Mouse (Mus musculus) midbrain, embryonic 10.5 days (tissue): Measurements from ENCODE around the gene Bpgm. TPM values are rescaled to one million over a fixed set of nuclear protein-coding genes. Genes with fewer than 3 reads are reported as not detected.

Experiments
- DNase-seq: peaks from one replicate; pipeline ENCODE4 v3.0.0-alpha.2; 2017; ENCODE audit warnings: low spot score
- H3K27ac ChIP-seq: fragments of 300-500 bp; sonication (generic); replicated peaks from 2 replicates; pipeline ENCODE4 v1.5.1; 2016; ENCODE audit warnings: mild to moderate bottlenecking
- H3K27me3 ChIP-seq: fragments of 300-500 bp; sonication (generic); 2 replicates; pipeline ENCODE4 v1.6.1; 2016; ENCODE audit warnings: low read depth, mild to moderate bottlenecking; ENCODE audit not compliant: poor library complexity, severe bottlenecking
- H3K36me3 ChIP-seq: fragments of 300-500 bp; sonication (generic); 2 replicates; pipeline ENCODE4 v1.6.1; 2016; ENCODE audit warnings: mild to moderate bottlenecking, moderate library complexity
- H3K4me1 ChIP-seq: fragments of 300-500 bp; sonication (generic); 2 replicates; pipeline ENCODE4 v1.6.1; 2016
- H3K4me3 ChIP-seq: fragments of 300-500 bp; sonication (generic); 2 replicates; pipeline ENCODE4 v1.5.1; 2016; ENCODE audit warnings: mild to moderate bottlenecking, moderate library complexity
- H3K9me3 ChIP-seq: fragments of 300-500 bp; sonication (generic); replicated peaks from 2 replicates; pipeline ENCODE4 v1.6.1; 2016; ENCODE audit warnings: mild to moderate bottlenecking
- WGBS: fragments of 180-500 bp; shearing (Covaris S2); methylation state at CpG from one replicate; pipeline ENCODE4 v1.1.7; 2016; 5-methylcytosine and 5-hydroxymethylcytosine counted together
- polyA plus RNA-seq: library from polyadenylated mRNA; unstranded; fragments of >200 nt; fragmentation: Nextera tagmentation; extraction: Ambion mirVana; gene quantifications from 2 replicates; pipeline ENCODE4 v1.2.1, GENCODE M21; 2016

The Bpgm gene
- polyA plus RNA-seq, 1 experiment from 2014 or later: 57.2 TPM

- Histone ChIP-seq H3K27me3 (no peaks in the 10 kb centered on the region), H3K4me3 (no peak overlapping the region), H3K27ac (0 out of 2 replicates have a peak overlapping the region, but pooled peaks have one; percentile 38), H3K36me3 (peaks cover 10% of the 10 kb centered on the region), H3K9me3 (no peaks in the 10 kb centered on the region), H3K4me1 (peaks cover 8% of the 10 kb centered on the region; the same call in 1 of the 2 replicates)
- no peak for DNase-seq
- WGBS: 78% methylated on average over 5 of the region's 5 CpGs
These were observed 22.1 kb downstream of the Bpgm start for GRCm38 (mm10) chr6:34497991-34498625.

- Histone ChIP-seq H3K9me3 (no peaks in the 10 kb centered on the region), H3K4me1 (0 out of 2 replicates have a peak, but pooled peaks cover 4% of the 10 kb centered on the region), H3K27me3 (no peaks in the 10 kb centered on the region), H3K27ac (no peak overlapping the region), H3K36me3 (peaks cover 25% of the 10 kb centered on the region), H3K4me3 (no peak overlapping the region)
- no peak for DNase-seq
- WGBS: 86% methylated on average over 7 of the region's 7 CpGs
These were observed 26.3 kb downstream of the Bpgm start for GRCm38 (mm10) chr6:34502291-34502690.

- Histone ChIP-seq H3K9me3 (no peaks in the 10 kb centered on the region), H3K27ac (no peak overlapping the region), H3K4me1 (no peaks in the 10 kb centered on the region), H3K4me3 (no peak overlapping the region), H3K36me3 (peaks cover 25% of the 10 kb centered on the region), H3K27me3 (no peaks in the 10 kb centered on the region)
- WGBS: 89% methylated on average over 11 of the region's 11 CpGs
- no peak for DNase-seq
These were observed 29.9 kb downstream of the Bpgm start for GRCm38 (mm10) chr6:34505957-34506356.

- Histone ChIP-seq H3K4me1 (no peaks in the 10 kb centered on the region), H3K27ac (0 out of 2 replicates have a peak overlapping the region, but pooled peaks have one; percentile 40), H3K9me3 (no peaks in the 10 kb centered on the region), H3K27me3 (no peaks in the 10 kb centered on the region), H3K36me3 (peaks cover 25% of the 10 kb centered on the region), H3K4me3 (no peak overlapping the region)
- no peak for DNase-seq
- WGBS: 92% methylated on average over 4 of the region's 4 CpGs
These were observed 31.6 kb downstream of the Bpgm start for GRCm38 (mm10) chr6:34507581-34507980.

GRCm38 (mm10) chr6:34508016-34508415 lies 32.0 kb downstream of the Bpgm start:
- no peaks in the 10 kb centered on the region for H3K27me3 ChIP-seq
- DNase-seq: no peak
- H3K27ac ChIP-seq: no peak overlapping the region
- no peak overlapping the region for H3K4me3 ChIP-seq
- no peaks in the 10 kb centered on the region for H3K9me3 ChIP-seq
- WGBS: 93% methylated on average over 4 of the region's 4 CpGs
- H3K36me3 ChIP-seq: peaks cover 25% of the 10 kb centered on the region
- no peaks in the 10 kb centered on the region for H3K4me1 ChIP-seq

GRCm38 (mm10) chr6:34510277-34510676 lies 34.3 kb downstream of the Bpgm start:
- Histone ChIP-seq H3K27me3 (no peaks in the 10 kb centered on the region), H3K4me3 (no peak overlapping the region), H3K4me1 (peaks cover 2% of the 10 kb centered on the region; the same call in 1 of the 2 replicates), H3K36me3 (peaks cover 12% of the 10 kb centered on the region), H3K27ac (no peak overlapping the region), H3K9me3 (no peaks in the 10 kb centered on the region)
- no peak for DNase-seq
- WGBS: 92% methylated on average over 5 of the region's 5 CpGs

- DNase-seq: no peak
- Histone ChIP-seq H3K27me3 (no peaks in the 10 kb centered on the region), H3K9me3 (no peaks in the 10 kb centered on the region), H3K4me1 (peaks cover 6% of the 10 kb centered on the region; the same call in 1 of the 2 replicates), H3K4me3 (no peak overlapping the region), H3K36me3 (peaks cover 2% of the 10 kb centered on the region; the same call in 1 of the 2 replicates), H3K27ac (no peak overlapping the region)
- 58% methylated on average over 2 of the region's 2 CpGs for WGBS
These were observed 35.4 kb downstream of the Bpgm start for GRCm38 (mm10) chr6:34511410-34511809.

- H3K9me3 ChIP-seq: no peaks in the 10 kb centered on the region
These were observed 36.7 kb downstream of the Bpgm start for GRCm38 (mm10) chr6:34512741-34513140.

GRCm38 (mm10) chr6:34514655-34515054 lies 38.6 kb downstream of the Bpgm start:
- Histone ChIP-seq H3K4me1 (peaks cover 6% of the 10 kb centered on the region; the same call in 1 of the 2 replicates), H3K27ac (no peak overlapping the region), H3K36me3 (no peaks in the 10 kb centered on the region), H3K4me3 (no peak overlapping the region), H3K9me3 (no peaks in the 10 kb centered on the region), H3K27me3 (no peaks in the 10 kb centered on the region)
- WGBS: 62% methylated on average over 5 of the region's 5 CpGs
- no peak for DNase-seq

More at GRCm38 (mm10) chr6:34512741-34513140, 36.7 kb downstream of the Bpgm start:
- no peaks in the 10 kb centered on the region for H3K36me3 ChIP-seq
- H3K27ac ChIP-seq: no peak overlapping the region
- no peaks in the 10 kb centered on the region for H3K27me3 ChIP-seq
- H3K4me1 ChIP-seq: peaks cover 6% of the 10 kb centered on the region; the same call in 1 of the 2 replicates
- no peak overlapping the region for H3K4me3 ChIP-seq
- DNase-seq: no peak

- H3K27ac ChIP-seq: no peak overlapping the region
These were observed 39.2 kb downstream of the Bpgm start for GRCm38 (mm10) chr6:34515098-34515782.

GRCm38 (mm10) chr6:34515783-34516099 lies 39.7 kb downstream of the Bpgm start:
- Histone ChIP-seq H3K27ac (no peak overlapping the region), H3K27me3 (no peaks in the 10 kb centered on the region), H3K4me3 (no peak overlapping the region), H3K4me1 (peaks cover 6% of the 10 kb centered on the region), H3K36me3 (no peaks in the 10 kb centered on the region), H3K9me3 (no peaks in the 10 kb centered on the region)
- WGBS: 55% methylated on average over 1 of the region's 1 CpGs
- DNase-seq: no peak

More at GRCm38 (mm10) chr6:34515098-34515782, 39.2 kb downstream of the Bpgm start:
- WGBS: 78% methylated on average over 10 of the region's 10 CpGs
- Histone ChIP-seq H3K27me3 (no peaks in the 10 kb centered on the region), H3K36me3 (no peaks in the 10 kb centered on the region), H3K9me3 (no peaks in the 10 kb centered on the region), H3K4me3 (no peak overlapping the region), H3K4me1 (peaks cover 6% of the 10 kb centered on the region)
- no peak for DNase-seq

- no peaks in the 10 kb centered on the region for H3K36me3 ChIP-seq
- H3K27me3 ChIP-seq: no peaks in the 10 kb centered on the region
- no peak overlapping the region for H3K4me3 ChIP-seq
- no peak for DNase-seq
- 0 out of 2 replicates have a peak overlapping the region, but pooled peaks have one; percentile 68 for H3K27ac ChIP-seq
- H3K9me3 ChIP-seq: no peaks in the 10 kb centered on the region
- 92% methylated on average over 5 of the region's 5 CpGs for WGBS
- H3K4me1 ChIP-seq: peaks cover 10% of the 10 kb centered on the region
These were observed 41.7 kb downstream of the Bpgm start for GRCm38 (mm10) chr6:34517750-34518149.

- no peak for DNase-seq
- Histone ChIP-seq H3K36me3 (no peaks in the 10 kb centered on the region), H3K4me3 (no peak overlapping the region), H3K9me3 (no peaks in the 10 kb centered on the region), H3K27ac (no peak overlapping the region), H3K4me1 (peaks cover 10% of the 10 kb centered on the region), H3K27me3 (no peaks in the 10 kb centered on the region)
- WGBS: 77% methylated on average over 1 of the region's 1 CpGs
These were observed 43.1 kb downstream of the Bpgm start for GRCm38 (mm10) chr6:34519087-34519486.
